Mouse (Mus musculus) liver, adult 2 months (tissue): Measurements from ENCODE around the gene Zfp108. TPM values are rescaled to one million over a fixed set of nuclear protein-coding genes. Genes with fewer than 3 reads are reported as not detected.

Experiments
- DNase-seq: peaks from one replicate; pipeline ENCODE4 v3.0.0-alpha.2; 2011; ENCODE audit warnings: low read depth, low spot score; ENCODE audit errors: extremely low read depth
- H3K27ac ChIP-seq: fragments of 200-500 bp; replicated peaks from 2 replicates; pipeline ENCODE4 v1.5.1; 2012; ENCODE audit warnings: low read depth, mild to moderate bottlenecking, control low read depth, inconsistent platforms, low read length; ENCODE audit not compliant: insufficient read depth
- H3K27me3 ChIP-seq: fragments of 200-500 bp; 2 replicates; pipeline ENCODE4 v1.6.1; 2012; ENCODE audit warnings: mild to moderate bottlenecking, moderate library complexity, low read length, inconsistent platforms; ENCODE audit not compliant: control insufficient read depth, insufficient read depth
- H3K36me3 ChIP-seq: fragments of 200-500 bp; 2 replicates; pipeline ENCODE4 v1.6.1; 2012; ENCODE audit warnings: low read length, inconsistent platforms; ENCODE audit not compliant: control insufficient read depth, insufficient read depth
- H3K4me1 ChIP-seq: fragments of 200-500 bp; 2 replicates; pipeline ENCODE4 v1.6.1; 2011; ENCODE audit warnings: low read length; ENCODE audit not compliant: control insufficient read depth, insufficient read depth
- H3K4me3 ChIP-seq: fragments of 200-500 bp; 2 replicates; pipeline ENCODE4 v1.5.1; 2011; ENCODE audit warnings: low read depth, mild to moderate bottlenecking, control low read depth, low read length, moderate library complexity; ENCODE audit not compliant: insufficient read depth
- H3K79me2 ChIP-seq: fragments of 200-500 bp; 2 replicates; pipeline ENCODE4 v1.6.1; 2012; ENCODE audit warnings: inconsistent platforms, mild to moderate bottlenecking, low read length, moderate library complexity; ENCODE audit not compliant: control insufficient read depth, insufficient read depth
- H3K9ac ChIP-seq: fragments of 200-500 bp; 2 replicates; pipeline ENCODE4 v1.6.1; 2012; ENCODE audit warnings: low read depth, mild to moderate bottlenecking, control low read depth, inconsistent platforms, low read length
- CTCF ChIP-seq: fragments of 200-500 bp; IDR thresholded peaks from 2 replicates; pipeline ENCODE4 v1.5.1; 2011; ENCODE audit warnings: low read depth, low read length, control low read depth
- POLR2A ChIP-seq: fragments of 200-500 bp; IDR thresholded peaks from 2 replicates; pipeline ENCODE4 v1.6.1; 2011; ENCODE audit warnings: low read length, control low read depth; ENCODE audit not compliant: insufficient read depth; ENCODE audit errors: extremely low read depth
- WGBS: fragments of 180-500 bp; shearing (Covaris S2); methylation state at CpG from one replicate; pipeline ENCODE4 v1.1.7; 2018; 5-methylcytosine and 5-hydroxymethylcytosine counted together
- polyA plus RNA-seq: library from polyadenylated mRNA; depleted of rRNA; stranded (reverse); fragments of >200 nt; gene quantifications from 2 replicates; pipeline ENCODE4 v1.2.3, GENCODE M21; 2012; rRNA removed
- total RNA-seq: library from RNA; depleted of rRNA; stranded (reverse); fragments of >200 nt; gene quantifications from 2 replicates; pipeline ENCODE4 v1.2.3, GENCODE M21; 2014; rRNA removed

Gene Zfp108
- total and polyA plus RNA-seq, 2 experiments = 0.38 to 2.7 TPM

DNA sequence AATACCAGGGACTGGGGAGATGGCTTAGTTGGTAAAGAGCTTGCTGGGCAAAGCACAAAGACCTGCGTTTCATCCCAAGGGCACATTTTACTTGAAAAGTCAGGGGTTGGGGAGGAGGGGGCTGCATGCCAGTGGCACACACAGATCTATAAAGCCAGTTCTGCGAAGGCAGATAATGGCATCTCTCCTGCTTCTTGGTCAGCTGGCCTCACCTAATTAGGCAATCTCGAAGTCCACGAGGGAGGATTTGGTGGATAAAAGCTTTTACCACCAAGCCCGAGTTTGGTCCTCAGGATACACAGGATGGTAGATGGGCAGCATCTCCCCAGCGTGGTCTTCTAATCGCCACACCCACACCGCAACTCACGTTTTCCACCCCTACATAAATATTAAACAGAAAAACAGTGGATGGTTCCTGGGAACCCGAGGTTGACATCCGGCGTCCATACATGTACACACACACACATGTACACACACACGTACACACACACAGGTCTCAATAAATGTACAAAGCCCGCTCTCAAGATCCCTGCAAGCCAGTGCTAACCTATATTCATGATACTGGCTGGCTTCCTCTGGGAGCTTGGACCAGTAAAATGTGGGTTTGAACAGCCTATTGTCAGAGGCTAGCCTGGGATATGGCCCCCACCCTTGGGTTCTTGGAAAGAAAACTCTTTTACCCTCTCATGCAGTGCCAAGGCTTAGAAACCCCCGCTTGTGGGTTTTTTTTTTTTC is 42.9 kb downstream of the Zfp108 start:
- no peak for TF ChIP-seq CTCF
- no peak for TF ChIP-seq POLR2A
- Histone ChIP-seq H3K27me3 (no peaks in the 10 kb centered on the region), H3K4me3 (no peak overlapping the region), H3K27ac (no peak overlapping the region), H3K4me1 (no peaks in the 10 kb centered on the region), H3K9ac (no peak overlapping the region), H3K79me2 (no peaks in the 10 kb centered on the region), H3K36me3 (peaks cover 3% of the 10 kb centered on the region; the same call in 1 of the 2 replicates)
- WGBS = 92% methylated on average over 15 of the region's 15 CpGs
- no peak for DNase-seq

DNA sequence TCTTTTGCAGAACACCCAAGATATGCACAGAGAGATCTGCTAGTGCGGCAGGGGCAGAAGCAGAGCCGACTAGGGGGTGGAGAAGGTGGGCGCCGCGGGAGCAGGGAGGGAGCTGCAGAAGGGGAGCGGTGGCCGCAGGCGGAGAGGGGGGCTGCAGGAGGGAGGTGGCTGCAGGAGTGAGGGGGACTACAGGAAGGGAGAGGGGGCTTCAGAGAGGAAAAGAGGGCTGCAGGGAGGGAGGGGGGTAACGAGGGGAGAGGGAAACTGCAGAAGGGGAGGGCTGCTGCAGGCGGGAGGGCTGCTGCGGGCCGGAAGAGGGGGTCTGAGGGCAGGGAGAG is 44.0 kb downstream of the Zfp108 start:
- DNase-seq = no peak
- H3K79me2 ChIP-seq = no peaks in the 10 kb centered on the region
- H3K4me1 ChIP-seq = no peaks in the 10 kb centered on the region
- no peak overlapping the region for H3K27ac ChIP-seq
- peak overlapping the region; percentile 56 for H3K9ac ChIP-seq
- no peaks in the 10 kb centered on the region for H3K27me3 ChIP-seq
- H3K36me3 ChIP-seq = peaks cover 10% of the 10 kb centered on the region; the same call in 1 of the 2 replicates
- 10% methylated on average over 12 of the region's 12 CpGs for WGBS
- no peak for TF ChIP-seq CTCF
- no peak for TF ChIP-seq POLR2A
- peak overlapping the region; percentile 50 for H3K4me3 ChIP-seq

DNA sequence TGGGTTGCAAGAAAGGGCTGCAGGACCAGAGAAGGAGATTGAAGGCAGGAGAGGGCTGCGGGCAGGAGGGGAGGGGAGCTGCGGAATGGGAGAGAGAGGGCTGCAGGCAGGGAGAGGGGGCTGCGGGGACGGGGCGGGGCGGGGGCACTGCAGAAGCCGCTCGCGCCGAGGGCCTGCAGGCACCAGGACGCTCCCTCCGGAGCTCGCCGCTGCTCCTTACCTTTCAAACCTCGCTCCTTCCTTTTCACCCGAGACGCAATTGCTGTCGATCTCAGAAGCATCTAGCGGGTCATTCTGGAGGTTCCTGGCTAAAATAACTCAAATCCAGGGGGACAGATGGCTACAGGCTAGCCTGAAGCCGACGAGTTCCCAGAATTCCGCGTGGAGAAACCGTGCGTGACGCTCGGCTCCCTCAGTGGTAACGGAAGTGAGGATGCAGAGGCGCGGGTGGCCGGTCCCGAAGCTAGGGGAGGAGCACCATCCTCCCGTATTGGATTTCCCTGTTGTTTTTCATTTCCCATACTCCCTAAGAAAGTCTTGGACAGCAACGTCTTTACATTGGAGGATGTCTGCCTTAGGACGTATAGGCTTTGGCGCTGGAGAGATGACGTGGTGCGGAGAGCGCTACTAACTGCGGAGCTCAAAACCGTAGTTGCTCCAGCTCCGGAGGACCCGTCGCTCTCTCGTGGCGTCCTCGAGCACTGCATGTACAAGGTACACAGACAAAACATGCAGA is 44.5 kb downstream of the Zfp108 start:
- under 1% methylated on average over 39 of the region's 47 CpGs for WGBS
- peak; percentile 18 for DNase-seq

DNA sequence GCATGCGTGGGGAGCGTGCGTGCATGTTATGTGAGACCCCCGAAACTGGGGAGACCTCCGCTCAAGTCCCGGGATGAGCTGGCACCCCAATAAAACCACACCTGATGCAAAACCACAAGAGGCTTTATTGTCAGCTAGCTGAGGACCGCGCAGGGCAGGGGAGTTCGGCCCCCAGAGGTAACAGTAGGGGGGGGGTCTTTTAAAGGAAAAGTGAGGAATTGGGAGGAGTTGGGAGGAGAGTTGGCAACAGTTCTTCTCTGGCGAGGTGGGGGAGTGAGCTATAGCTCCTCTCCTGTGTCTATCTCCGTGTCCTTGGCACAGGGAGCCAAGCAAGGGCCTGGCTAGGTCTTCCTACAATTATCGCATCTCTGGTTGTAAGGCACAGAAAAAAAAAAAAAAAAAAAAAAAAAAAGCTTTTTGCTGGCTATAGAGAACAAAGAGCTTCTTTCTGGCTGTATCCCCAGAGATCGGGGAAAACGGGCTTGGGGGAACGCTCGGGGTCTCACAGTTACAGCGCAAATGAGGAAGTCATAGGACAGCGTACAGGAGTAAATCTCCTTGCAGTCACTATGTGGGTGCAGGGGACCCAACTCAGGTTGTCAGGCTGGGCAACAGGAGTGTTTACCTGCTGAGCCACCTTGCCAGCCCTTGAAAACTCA is 45.4 kb downstream of the Zfp108 start:
- H3K4me1 ChIP-seq = no peaks in the 10 kb centered on the region
- 9% methylated on average over 18 of the region's 18 CpGs for WGBS
- H3K27me3 ChIP-seq = no peaks in the 10 kb centered on the region
- no peak overlapping the region for H3K4me3 ChIP-seq
- no peaks in the 10 kb centered on the region for H3K79me2 ChIP-seq
- no peak overlapping the region for H3K9ac ChIP-seq
- peaks cover 10% of the 10 kb centered on the region; the same call in 1 of the 2 replicates for H3K36me3 ChIP-seq
- DNase-seq = no peak
- TF ChIP-seq CTCF = no peak
- TF ChIP-seq POLR2A = no peak
- no peak overlapping the region for H3K27ac ChIP-seq

More for the DNA sequence above, 44.5 kb downstream of the Zfp108 start:
- TF ChIP-seq POLR2A = no peak
- TF ChIP-seq CTCF = peak; percentile 59
- Histone ChIP-seq H3K4me3 (peak overlapping the region; percentile 50), H3K4me1 (no peaks in the 10 kb centered on the region), H3K9ac (peak overlapping the region; percentile 56), H3K27ac (no peak overlapping the region), H3K79me2 (no peaks in the 10 kb centered on the region), H3K27me3 (no peaks in the 10 kb centered on the region), H3K36me3 (peaks cover 10% of the 10 kb centered on the region; the same call in 1 of the 2 replicates)

DNA sequence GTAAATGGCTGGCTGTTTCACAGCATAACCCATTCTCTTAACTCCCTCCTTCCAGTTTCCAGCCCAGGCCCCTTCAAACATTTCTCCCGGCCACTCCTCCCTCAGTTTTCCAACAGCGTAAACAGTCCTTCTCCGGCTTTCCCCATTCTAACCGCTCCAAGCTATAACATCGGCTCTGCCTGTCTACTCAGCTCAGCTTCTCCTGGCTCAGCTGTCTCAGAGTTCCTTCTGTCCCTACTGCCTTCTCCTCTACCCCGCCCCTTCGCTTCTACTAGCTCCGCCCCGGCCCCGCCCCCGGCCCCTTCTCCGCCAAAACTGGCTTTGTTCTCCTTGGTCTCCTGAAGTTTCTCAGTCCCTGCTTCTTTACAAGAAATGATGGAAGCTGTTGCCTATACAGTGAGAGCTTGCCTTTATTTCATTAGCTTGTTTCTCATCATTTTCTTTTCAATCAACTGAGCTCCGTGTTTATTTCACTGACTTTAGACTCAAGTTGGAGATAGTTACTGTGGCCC is 46.2 kb downstream of the Zfp108 start, which contains the start of gene Zfp61:
Zfp61 (minus strand) TSS at position 462 of the 512 bp plus-strand sequence.
- no peak within 1 kb of the TSS for H3K27ac ChIP-seq
- no peak within 1 kb of the TSS for H3K9ac ChIP-seq
- H3K4me3 ChIP-seq = no peak within 1 kb of the TSS
- peak; percentile 30 for DNase-seq
- no peaks in the 10 kb centered on the region for H3K79me2 ChIP-seq
- no peaks in the 10 kb centered on the region for H3K27me3 ChIP-seq
- TF ChIP-seq POLR2A = no peak
- TF ChIP-seq CTCF = no peak
- peaks cover 8% of the 10 kb centered on the region; the same call in 1 of the 2 replicates for H3K36me3 ChIP-seq
- no peaks in the 10 kb centered on the region for H3K4me1 ChIP-seq
- WGBS = 6% methylated on average over 13 of the region's 13 CpGs

Other genes with a start within 250 kb of the Zfp108 start
- gene Vmn1r183, start 201.5 kb upstream of the Zfp108 start, total RNA-seq = not detected in 2 replicates
- not detected in 2 replicates for gene Vmn1r183, start 201.5 kb upstream of the Zfp108 start, polyA plus RNA-seq
- gene Zfp180, start 172.9 kb upstream of the Zfp108 start, total RNA-seq = 8.6 and 9.5 TPM in 2 replicates
- gene Zfp180, start 172.9 kb upstream of the Zfp108 start, polyA plus RNA-seq = 11.5 and 12.7 TPM in 2 replicates
- 0.81 and 1.1 TPM in 2 replicates for gene Zfp112, start 142.5 kb upstream of the Zfp108 start, total RNA-seq
- gene Zfp112, start 142.5 kb upstream of the Zfp108 start, polyA plus RNA-seq = 0.42 and 1.1 TPM in 2 replicates
- gene Zfp235, start 120.6 kb upstream of the Zfp108 start, total RNA-seq = 6.1 and 7.7 TPM in 2 replicates
- 3.3 and 3.8 TPM in 2 replicates for gene Zfp235, start 120.6 kb upstream of the Zfp108 start, polyA plus RNA-seq
- 0.34 and 0.37 TPM in 2 replicates for gene Zfp114, start 79.7 kb upstream of the Zfp108 start, total RNA-seq
- gene Zfp114, start 79.7 kb upstream of the Zfp108 start, polyA plus RNA-seq = 0.06 and 0.29 TPM in 2 replicates
- gene Zfp111, start 43.4 kb upstream of the Zfp108 start, total RNA-seq = 2.5 and 2.7 TPM in 2 replicates
- gene Zfp111, start 43.4 kb upstream of the Zfp108 start, polyA plus RNA-seq = 0.69 and 0.87 TPM in 2 replicates
- gene Zfp109, start 17.2 kb upstream of the Zfp108 start, total RNA-seq = 3.1 and 3.6 TPM in 2 replicates
- gene Zfp109, start 17.2 kb upstream of the Zfp108 start, polyA plus RNA-seq = 0.98 and 1.3 TPM in 2 replicates
- gene Zfp93, start 15.6 kb downstream of the Zfp108 start, total RNA-seq = 2.9 and 3.6 TPM in 2 replicates
- gene Zfp93, start 15.6 kb downstream of the Zfp108 start, polyA plus RNA-seq = 1.3 TPM in 2 replicates
- gene Zfp61, start 46.4 kb downstream of the Zfp108 start, total RNA-seq = 0.94 and 1.8 TPM in 2 replicates
- gene Zfp61, start 46.4 kb downstream of the Zfp108 start, polyA plus RNA-seq = 0.48 and 0.50 TPM in 2 replicates
- 2.4 and 2.8 TPM in 2 replicates for gene Zfp94, start 61.9 kb downstream of the Zfp108 start, total RNA-seq
- gene Zfp94, start 61.9 kb downstream of the Zfp108 start, polyA plus RNA-seq = 2.6 and 3.3 TPM in 2 replicates
- not detected in 2 replicates for gene Tescl, start 79.1 kb downstream of the Zfp108 start, total RNA-seq
- gene Tescl, start 79.1 kb downstream of the Zfp108 start, polyA plus RNA-seq = not detected in 2 replicates
- gene Lypd5, start 94.4 kb downstream of the Zfp108 start, total RNA-seq = not detected in 2 replicates
- gene Lypd5, start 94.4 kb downstream of the Zfp108 start, polyA plus RNA-seq = not detected in 2 replicates
- 0.20 and 0.83 TPM in 2 replicates for gene Kcnn4, start 115.5 kb downstream of the Zfp108 start, total RNA-seq
- 0.55 and 0.66 TPM in 2 replicates for gene Kcnn4, start 115.5 kb downstream of the Zfp108 start, polyA plus RNA-seq
- 3.7 and 5.0 TPM in 2 replicates for gene Smg9, start 144.8 kb downstream of the Zfp108 start, total RNA-seq
- gene Smg9, start 144.8 kb downstream of the Zfp108 start, polyA plus RNA-seq = 11.7 and 17.8 TPM in 2 replicates
- gene Irgc1, start 197.5 kb downstream of the Zfp108 start, total RNA-seq = not detected in 2 replicates
- gene Irgc1, start 197.5 kb downstream of the Zfp108 start, polyA plus RNA-seq = 0.20 TPM in 1 of 2 replicates, not detected in the other
- 0.18 and 1.1 TPM in 2 replicates for gene Plaur, start 207.7 kb downstream of the Zfp108 start, total RNA-seq
- gene Plaur, start 207.7 kb downstream of the Zfp108 start, polyA plus RNA-seq = 0.22 and 0.97 TPM in 2 replicates
- 2.1 and 3.5 TPM in 2 replicates for gene Cadm4, start 227.2 kb downstream of the Zfp108 start, total RNA-seq
- 5.3 and 6.5 TPM in 2 replicates for gene Cadm4, start 227.2 kb downstream of the Zfp108 start, polyA plus RNA-seq